Mouse (Mus musculus): Measurements from ENCODE around the gene Ubiad1. TPM values are rescaled to one million over a fixed set of nuclear protein-coding genes. Genes with fewer than 3 reads are reported as not detected.
A peak's percentile ranks its signal among the peaks of the same experiment; 100 is the strongest.

Ubiad1 gene
- polyA plus RNA-seq, 1 experiment from 2014 or later: 21.3 TPM

- H3K4me3 ChIP-seq: peak within 1 kb of the TSS; percentile 88
- peak within 1 kb of the TSS; percentile 48; the same call in 1 of the 2 replicates for H3K27ac ChIP-seq
- H3K9ac ChIP-seq: peak within 1 kb of the TSS; percentile 86
- ATAC-seq (ENCODE audit: insufficient number of reproducible peaks, insufficient read depth, low FRiP score, low TSS enrichment): peak; percentile 96
- H3K4me1 ChIP-seq: peaks cover 21% of the 10 kb centered on the region
- no peaks in the 10 kb centered on the region for H3K9me3 ChIP-seq
- H3K27me3 ChIP-seq: no peaks in the 10 kb centered on the region
- WGBS: under 1% methylated on average over 55 of the region's 56 CpGs
- H3K36me3 ChIP-seq: peaks cover 13% of the 10 kb centered on the region
- H3K4me2 ChIP-seq (replicated peaks): peak within 1 kb of the TSS; percentile 79
Measured at GRCm38 (mm10) chr4:148448179-148448852, 3.7 kb upstream of the Ubiad1 start, which contains the start of gene Mtor. Gene Mtor (plus strand): TSS chr4:148448611.

- H3K4me1 ChIP-seq: peaks cover 13% of the 10 kb centered on the region
- H3K9me3 ChIP-seq: no peaks in the 10 kb centered on the region
- no peak for ATAC-seq (ENCODE audit: insufficient number of reproducible peaks, insufficient read depth, low FRiP score, low TSS enrichment)
- no peaks in the 10 kb centered on the region for H3K36me3 ChIP-seq
- H3K4me3 ChIP-seq: no peak overlapping the region
- H3K27me3 ChIP-seq: no peaks in the 10 kb centered on the region
- no peak overlapping the region for H3K9ac ChIP-seq
- 94% methylated on average over 7 of the region's 7 CpGs for WGBS
- H3K27ac ChIP-seq: no peak overlapping the region
- 0 out of 2 replicates have a peak overlapping the region, but pooled peaks have one; percentile 3 for H3K4me2 ChIP-seq (replicated peaks)
Measured at GRCm38 (mm10) chr4:148442598-148442997, 2.0 kb downstream of the Ubiad1 start.

GRCm38 (mm10) chr4:148441931-148442330 is 2.6 kb downstream of the Ubiad1 start:
- Histone ChIP-seq H3K36me3 (no peaks in the 10 kb centered on the region), H3K27me3 (no peaks in the 10 kb centered on the region), H3K9ac (no peak overlapping the region), H3K4me2 (replicated peaks) (0 out of 2 replicates have a peak overlapping the region, but pooled peaks have one; percentile 3), H3K27ac (no peak overlapping the region), H3K4me3 (no peak overlapping the region), H3K4me1 (peaks cover 13% of the 10 kb centered on the region), H3K9me3 (no peaks in the 10 kb centered on the region)
- 92% methylated on average over 5 of the region's 5 CpGs for WGBS
- no peak for ATAC-seq (ENCODE audit: insufficient number of reproducible peaks, insufficient read depth, low FRiP score, low TSS enrichment)

- no peak overlapping the region for H3K27ac ChIP-seq
- no peak overlapping the region for H3K4me3 ChIP-seq
- no peak overlapping the region for H3K4me2 ChIP-seq (replicated peaks)
- no peaks in the 10 kb centered on the region for H3K4me1 ChIP-seq
- no peak for ATAC-seq (ENCODE audit: insufficient number of reproducible peaks, insufficient read depth, low FRiP score, low TSS enrichment)
- H3K9ac ChIP-seq: no peak overlapping the region
- H3K9me3 ChIP-seq: no peaks in the 10 kb centered on the region
- no peaks in the 10 kb centered on the region for H3K27me3 ChIP-seq
- 0 out of 2 replicates have a peak, but pooled peaks cover 10% of the 10 kb centered on the region for H3K36me3 ChIP-seq
- 64% methylated on average over 6 of the region's 6 CpGs for WGBS
Measured at GRCm38 (mm10) chr4:148435657-148436330, 8.8 kb downstream of the Ubiad1 start.

GRCm38 (mm10) chr4:148435106-148435505 is 9.5 kb downstream of the Ubiad1 start:
- H3K27ac ChIP-seq: no peak overlapping the region
- 82% methylated on average over 3 of the region's 3 CpGs for WGBS
- no peaks in the 10 kb centered on the region for H3K9me3 ChIP-seq
- H3K4me3 ChIP-seq: no peak overlapping the region
- no peak overlapping the region for H3K4me2 ChIP-seq (replicated peaks)
- H3K9ac ChIP-seq: no peak overlapping the region
- H3K36me3 ChIP-seq: 0 out of 2 replicates have a peak, but pooled peaks cover 10% of the 10 kb centered on the region
- ATAC-seq (ENCODE audit: insufficient number of reproducible peaks, insufficient read depth, low FRiP score, low TSS enrichment): no peak
- H3K4me1 ChIP-seq: no peaks in the 10 kb centered on the region
- H3K27me3 ChIP-seq: no peaks in the 10 kb centered on the region

- Histone ChIP-seq H3K27ac (no peak overlapping the region), H3K4me3 (no peak overlapping the region), H3K27me3 (no peaks in the 10 kb centered on the region), H3K36me3 (0 out of 2 replicates have a peak, but pooled peaks cover 10% of the 10 kb centered on the region), H3K9ac (no peak overlapping the region), H3K4me2 (replicated peaks) (no peak overlapping the region), H3K4me1 (no peaks in the 10 kb centered on the region), H3K9me3 (no peaks in the 10 kb centered on the region)
- WGBS: 86% methylated on average over 4 of the region's 4 CpGs
- ATAC-seq (ENCODE audit: insufficient number of reproducible peaks, insufficient read depth, low FRiP score, low TSS enrichment): no peak
Measured at GRCm38 (mm10) chr4:148434554-148434953, 10.0 kb downstream of the Ubiad1 start.

GRCm38 (mm10) chr4:148433813-148434212 is 10.8 kb downstream of the Ubiad1 start:
- no peak overlapping the region for H3K4me3 ChIP-seq
- no peaks in the 10 kb centered on the region for H3K4me1 ChIP-seq
- no peaks in the 10 kb centered on the region for H3K27me3 ChIP-seq
- H3K27ac ChIP-seq: no peak overlapping the region
- no peak for ATAC-seq (ENCODE audit: insufficient number of reproducible peaks, insufficient read depth, low FRiP score, low TSS enrichment)
- H3K36me3 ChIP-seq: 0 out of 2 replicates have a peak, but pooled peaks cover 10% of the 10 kb centered on the region
- no peak overlapping the region for H3K9ac ChIP-seq
- no peaks in the 10 kb centered on the region for H3K9me3 ChIP-seq
- WGBS: 82% methylated on average over 5 of the region's 5 CpGs
- H3K4me2 ChIP-seq (replicated peaks): no peak overlapping the region

GRCm38 (mm10) chr4:148433336-148433735 is 11.2 kb downstream of the Ubiad1 start:
- Histone ChIP-seq H3K4me2 (replicated peaks) (no peak overlapping the region), H3K27me3 (no peaks in the 10 kb centered on the region), H3K9me3 (no peaks in the 10 kb centered on the region), H3K27ac (no peak overlapping the region), H3K36me3 (0 out of 2 replicates have a peak, but pooled peaks cover 10% of the 10 kb centered on the region), H3K4me3 (no peak overlapping the region), H3K9ac (no peak overlapping the region), H3K4me1 (no peaks in the 10 kb centered on the region)
- ATAC-seq (ENCODE audit: insufficient number of reproducible peaks, insufficient read depth, low FRiP score, low TSS enrichment): no peak
- WGBS: 79% methylated on average over 18 of the region's 18 CpGs

GRCm38 (mm10) chr4:148432488-148432887 is 12.1 kb downstream of the Ubiad1 start:
- WGBS: 87% methylated on average over 4 of the region's 4 CpGs
- H3K9me3 ChIP-seq: no peaks in the 10 kb centered on the region
- H3K9ac ChIP-seq: no peak overlapping the region
- no peaks in the 10 kb centered on the region for H3K4me1 ChIP-seq
- ATAC-seq (ENCODE audit: insufficient number of reproducible peaks, insufficient read depth, low FRiP score, low TSS enrichment): no peak
- H3K4me3 ChIP-seq: no peak overlapping the region
- no peaks in the 10 kb centered on the region for H3K27me3 ChIP-seq
- H3K4me2 ChIP-seq (replicated peaks): no peak overlapping the region
- 0 out of 2 replicates have a peak, but pooled peaks cover 10% of the 10 kb centered on the region for H3K36me3 ChIP-seq
- no peak overlapping the region for H3K27ac ChIP-seq

GRCm38 (mm10) chr4:148430880-148431519 is 13.6 kb downstream of the Ubiad1 start:
- Histone ChIP-seq H3K4me2 (replicated peaks) (no peak overlapping the region), H3K27me3 (no peaks in the 10 kb centered on the region), H3K36me3 (0 out of 2 replicates have a peak, but pooled peaks cover 10% of the 10 kb centered on the region), H3K9me3 (no peaks in the 10 kb centered on the region), H3K27ac (no peak overlapping the region), H3K4me1 (0 out of 2 replicates have a peak, but pooled peaks cover 4% of the 10 kb centered on the region), H3K4me3 (no peak overlapping the region), H3K9ac (no peak overlapping the region)
- no peak for ATAC-seq (ENCODE audit: insufficient number of reproducible peaks, insufficient read depth, low FRiP score, low TSS enrichment)
- 83% methylated on average over 11 of the region's 11 CpGs for WGBS

- 0 out of 2 replicates have a peak, but pooled peaks have one; percentile 22 for ATAC-seq (ENCODE audit: insufficient number of reproducible peaks, insufficient read depth, low FRiP score, low TSS enrichment)
- Histone ChIP-seq H3K27me3 (no peaks in the 10 kb centered on the region), H3K4me2 (replicated peaks) (no peak overlapping the region), H3K27ac (no peak overlapping the region), H3K4me1 (0 out of 2 replicates have a peak, but pooled peaks cover 4% of the 10 kb centered on the region), H3K4me3 (no peak overlapping the region), H3K9ac (no peak overlapping the region), H3K9me3 (no peaks in the 10 kb centered on the region), H3K36me3 (no peaks in the 10 kb centered on the region)
- WGBS: 35% methylated on average over 6 of the region's 6 CpGs
Measured at GRCm38 (mm10) chr4:148429686-148430085, 14.9 kb downstream of the Ubiad1 start.
